Mouse (Mus musculus) kidney, embryonic 16.5 days (tissue): ENCODE results near the gene Btf3. TPM values are rescaled to one million over a fixed set of nuclear protein-coding genes. Genes with fewer than 3 reads are reported as not detected.

Experiments
- ATAC-seq: fragments of 200-750 bp; cut with Nextera tagmentation; 2 replicates; pipeline ENCODE4 v1.8.0; 2017; ENCODE audit warnings: moderate TSS enrichment; ENCODE audit not compliant: low FRiP score, low TSS enrichment
- H3K27ac ChIP-seq: fragments of 300-500 bp; sonication (generic); 2 replicates; pipeline ENCODE4 v1.5.1; 2014; ENCODE audit warnings: low read length
- H3K27me3 ChIP-seq: fragments of 300-500 bp; sonication (generic); 2 replicates; pipeline ENCODE4 v1.6.1; 2014; ENCODE audit warnings: low read length, control low read depth, mixed read lengths; ENCODE audit not compliant: insufficient read depth
- H3K36me3 ChIP-seq: fragments of 300-500 bp; sonication (generic); 2 replicates; pipeline ENCODE4 v1.6.1; 2014; ENCODE audit warnings: low read length, control low read depth, mixed read lengths; ENCODE audit not compliant: insufficient read depth
- H3K4me1 ChIP-seq: fragments of 300-500 bp; sonication (generic); 2 replicates; pipeline ENCODE4 v1.6.1; 2014; ENCODE audit warnings: low read length, control low read depth, mixed read lengths; ENCODE audit not compliant: insufficient read depth
- H3K4me2 ChIP-seq: fragments of 300-500 bp; sonication (generic); replicated peaks from 2 replicates; pipeline ENCODE4 v1.6.1; 2014; ENCODE audit warnings: low read depth, low read length
- H3K4me3 ChIP-seq: fragments of 300-500 bp; sonication (generic); 2 replicates; pipeline ENCODE4 v1.5.1; 2014; ENCODE audit warnings: mild to moderate bottlenecking, low read length
- H3K9ac ChIP-seq: fragments of 300-500 bp; sonication (generic); replicated peaks from 2 replicates; pipeline ENCODE4 v1.6.1; 2014; ENCODE audit warnings: low read length
- H3K9me3 ChIP-seq: fragments of 300-500 bp; sonication (generic); 2 replicates; pipeline ENCODE4 v1.6.1; 2016; ENCODE audit warnings: low read length, control low read depth
- WGBS: fragments of 180-500 bp; shearing (Covaris S2); extraction: QIAGEN DNeasy Blood & Tissue Kit; methylation state at CpG from one replicate; pipeline ENCODE4 v1.1.7; 2014; 5-methylcytosine and 5-hydroxymethylcytosine counted together
- polyA plus RNA-seq: library from polyadenylated mRNA; unstranded; fragments of >200 nt; fragmentation: Nextera tagmentation; extraction: Ambion mirVana; gene quantifications from 2 replicates; pipeline ENCODE4 v1.2.1, GENCODE M21; 2015

Btf3 gene
- polyA plus RNA-seq, 1 experiment from 2014 or later = 603 TPM

DNA sequence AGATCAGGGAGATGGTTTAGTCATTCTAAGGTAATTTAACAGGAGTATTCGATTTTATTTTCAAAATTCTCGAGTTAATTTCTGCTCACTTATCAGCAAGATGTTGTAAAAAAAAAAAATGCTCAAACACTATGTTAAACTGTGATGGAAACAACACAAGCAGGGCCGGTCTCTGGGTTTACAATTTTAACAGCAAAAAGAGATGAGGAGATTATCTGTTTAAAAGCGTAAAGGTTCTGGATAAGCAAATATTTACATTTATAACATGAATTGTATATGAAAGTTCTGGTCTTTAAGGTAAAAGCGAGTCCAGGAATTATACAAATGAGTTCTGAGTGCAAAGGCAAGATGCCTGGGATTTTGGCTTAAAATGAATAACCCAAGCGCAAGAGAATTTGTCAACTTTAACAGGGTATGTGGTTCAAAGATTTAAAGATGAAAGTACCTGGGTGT is 40.2 kb upstream of the Btf3 start:
- Histone ChIP-seq H3K4me1 (peaks cover 39% of the 10 kb centered on the region), H3K36me3 (no peaks in the 10 kb centered on the region), H3K4me3 (peak overlapping the region; percentile 44), H3K9ac (peak overlapping the region; percentile 11; the same call in 1 of the 2 replicates), H3K4me2 (peak overlapping the region; percentile 46), H3K27ac (no peak overlapping the region), H3K27me3 (peaks cover 72% of the 10 kb centered on the region), H3K9me3 (no peaks in the 10 kb centered on the region)
- WGBS = 24% methylated on average over 6 of the region's 6 CpGs
- no peak for ATAC-seq

DNA sequence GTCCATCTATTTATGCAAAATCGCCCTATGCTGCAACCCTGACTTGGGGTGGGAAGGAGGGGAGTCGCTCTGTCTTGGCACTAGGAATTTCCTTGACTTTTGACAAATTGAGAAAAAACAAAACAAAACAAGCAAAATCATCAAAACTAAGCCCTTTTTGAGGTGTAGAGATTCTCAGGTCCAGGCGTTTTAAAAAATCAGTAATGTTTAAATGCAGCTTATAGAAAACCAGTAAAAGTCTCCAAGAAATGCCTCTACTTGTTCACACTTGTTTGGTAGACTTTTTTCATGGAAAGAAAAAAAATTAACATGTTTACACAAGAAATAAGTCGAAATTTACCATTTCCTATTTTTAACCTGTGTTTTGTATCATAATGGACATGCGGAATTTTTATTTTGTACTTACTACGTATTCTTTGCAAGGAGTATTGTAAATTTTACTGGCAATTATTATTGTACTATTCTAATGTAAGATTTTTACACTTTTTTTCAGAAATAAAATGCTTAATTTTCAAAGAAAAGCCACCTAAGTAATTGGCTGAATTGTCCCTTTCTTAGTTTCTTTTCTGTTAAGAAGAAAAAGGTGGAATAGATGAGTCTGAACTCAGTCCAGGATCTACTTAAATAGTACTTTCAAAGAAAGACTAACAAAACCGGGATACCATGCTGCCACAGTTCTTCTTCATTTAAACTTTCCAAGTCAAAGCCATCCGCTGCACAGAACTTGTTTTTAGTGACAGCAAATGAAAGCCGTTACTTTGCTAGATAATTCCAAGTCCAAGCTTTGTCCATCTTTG is 39.6 kb upstream of the Btf3 start:
- H3K27me3 ChIP-seq = peaks cover 76% of the 10 kb centered on the region
- H3K36me3 ChIP-seq = no peaks in the 10 kb centered on the region
- H3K4me3 ChIP-seq = peak overlapping the region; percentile 66
- peak overlapping the region; percentile 84 for H3K9ac ChIP-seq
- peak overlapping the region; percentile 77 for H3K4me2 ChIP-seq
- ATAC-seq = no peak
- no peaks in the 10 kb centered on the region for H3K9me3 ChIP-seq
- peaks cover 39% of the 10 kb centered on the region for H3K4me1 ChIP-seq
- WGBS = 12% methylated on average over 9 of the region's 9 CpGs
- H3K27ac ChIP-seq = peak overlapping the region; percentile 56; the same call in 1 of the 2 replicates

DNA sequence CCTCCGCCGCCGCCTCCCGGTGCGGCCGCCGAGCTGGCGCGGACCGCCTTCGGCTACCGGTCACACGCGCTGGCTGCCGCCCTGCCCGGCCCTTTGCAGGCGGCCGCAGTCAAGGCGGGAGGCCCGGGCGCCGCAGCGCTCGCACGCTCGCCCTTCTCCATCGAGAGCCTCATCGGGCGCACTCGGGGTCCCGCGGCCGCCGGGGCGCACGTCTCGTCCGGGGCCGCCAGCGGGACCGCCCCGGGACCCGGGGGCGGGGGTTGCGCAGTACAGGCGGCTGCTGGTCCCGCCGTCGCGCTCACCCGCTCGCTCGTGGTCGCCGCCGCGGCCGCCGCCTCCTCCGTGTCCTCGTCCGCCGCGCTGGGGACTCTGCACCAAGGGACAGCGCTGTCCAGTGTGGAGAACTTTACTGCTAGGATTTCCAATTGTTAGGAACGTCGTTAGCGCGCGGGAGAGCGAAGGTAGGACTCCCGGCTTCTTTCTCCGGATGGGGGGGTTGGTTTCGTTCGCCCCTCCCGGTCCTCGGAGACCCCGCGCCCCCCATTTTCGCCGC is 38.8 kb upstream of the Btf3 start:
- WGBS = 0% methylated on average over 50 of the region's 81 CpGs
- H3K4me2 ChIP-seq = peak overlapping the region; percentile 77
- H3K4me3 ChIP-seq = peak overlapping the region; percentile 66
- H3K36me3 ChIP-seq = no peaks in the 10 kb centered on the region
- H3K9me3 ChIP-seq = no peaks in the 10 kb centered on the region
- peaks cover 76% of the 10 kb centered on the region for H3K27me3 ChIP-seq
- ATAC-seq = no peak
- peak overlapping the region; percentile 75; the same call in 1 of the 2 replicates for H3K27ac ChIP-seq
- H3K4me1 ChIP-seq = peaks cover 36% of the 10 kb centered on the region
- peak overlapping the region; percentile 84 for H3K9ac ChIP-seq

DNA sequence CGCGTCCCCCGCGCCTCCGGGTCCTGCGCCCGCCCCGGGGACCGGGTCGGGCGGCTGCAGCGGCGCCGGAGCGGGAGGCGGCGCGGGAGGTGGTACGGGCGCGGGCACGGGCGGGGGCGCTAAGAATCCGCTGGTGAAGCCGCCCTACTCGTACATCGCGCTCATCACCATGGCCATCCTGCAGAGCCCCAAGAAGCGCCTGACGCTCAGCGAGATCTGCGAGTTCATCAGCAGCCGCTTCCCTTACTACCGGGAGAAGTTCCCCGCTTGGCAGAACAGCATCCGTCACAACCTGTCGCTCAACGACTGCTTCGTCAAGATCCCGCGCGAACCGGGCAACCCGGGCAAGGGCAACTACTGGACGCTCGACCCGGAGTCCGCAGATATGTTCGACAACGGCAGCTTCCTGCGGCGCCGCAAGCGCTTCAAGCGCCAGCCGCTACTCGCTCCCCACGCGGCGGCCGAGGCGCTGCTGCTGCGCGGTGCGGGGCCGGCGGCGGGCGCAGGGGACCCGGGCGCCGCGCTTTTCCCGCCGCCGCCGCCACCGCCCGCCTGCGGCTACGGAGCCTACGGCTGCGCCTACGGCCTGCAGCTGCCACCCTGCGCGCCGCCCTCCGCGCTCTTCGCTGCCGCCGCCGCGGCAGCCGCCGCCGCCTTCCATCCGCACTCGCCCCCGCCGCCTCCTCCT is 38.2 kb upstream of the Btf3 start:
- peak overlapping the region; percentile 77 for H3K4me2 ChIP-seq
- no peaks in the 10 kb centered on the region for H3K36me3 ChIP-seq
- under 1% methylated on average over 95 of the region's 102 CpGs for WGBS
- no peaks in the 10 kb centered on the region for H3K9me3 ChIP-seq
- peaks cover 34% of the 10 kb centered on the region for H3K4me1 ChIP-seq
- peak overlapping the region; percentile 84 for H3K9ac ChIP-seq
- H3K27ac ChIP-seq = peak overlapping the region; percentile 75
- peak; percentile 18 for ATAC-seq
- peaks cover 76% of the 10 kb centered on the region for H3K27me3 ChIP-seq
- peak overlapping the region; percentile 66 for H3K4me3 ChIP-seq

DNA sequence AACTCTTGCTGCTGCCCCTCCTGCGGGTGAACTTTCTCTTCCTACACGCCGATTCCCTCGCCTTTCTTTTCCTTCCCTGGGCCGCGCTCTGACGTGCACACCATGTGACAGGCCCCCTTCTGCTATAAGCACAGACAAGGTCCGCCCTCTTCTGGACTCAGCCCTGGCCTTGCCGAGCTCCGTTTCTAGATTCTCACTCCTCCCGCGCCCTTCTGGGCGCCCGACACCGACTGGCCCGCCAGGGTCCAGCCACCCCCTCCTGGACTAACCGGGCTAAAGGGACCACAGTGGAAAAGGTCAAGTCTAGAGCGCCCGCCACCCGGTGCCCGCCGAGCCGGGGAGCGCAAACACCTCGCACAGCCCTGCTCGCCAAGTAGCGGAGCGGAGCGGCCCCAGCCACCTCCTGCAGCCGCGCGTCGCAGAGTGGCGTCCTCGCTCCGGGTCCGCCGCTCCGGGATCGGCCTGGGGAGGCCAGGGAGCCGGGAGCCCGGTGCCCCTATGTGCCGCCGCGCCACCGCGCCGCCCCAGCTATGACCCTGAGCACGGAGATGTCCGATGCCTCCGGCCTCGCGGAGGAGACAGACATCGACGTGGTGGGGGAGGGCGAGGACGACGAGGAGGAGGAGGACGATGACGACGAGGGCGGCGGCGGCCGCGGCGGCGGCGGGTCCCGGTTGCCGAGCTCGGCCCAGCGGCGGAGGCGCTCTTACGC is 37.4 kb upstream of the Btf3 start, which contains the start of gene Foxd1:
Foxd1 (plus strand) TSS at position 153 of the 712 bp plus-strand sequence.
- Histone ChIP-seq H3K4me3 (peak within 1 kb of the TSS; percentile 66), H3K9me3 (no peaks in the 10 kb centered on the region), H3K4me2 (peak within 1 kb of the TSS; percentile 77), H3K27ac (peak within 1 kb of the TSS; percentile 75), H3K9ac (peak within 1 kb of the TSS; percentile 84), H3K36me3 (no peaks in the 10 kb centered on the region), H3K4me1 (peaks cover 29% of the 10 kb centered on the region), H3K27me3 (peaks cover 76% of the 10 kb centered on the region)
- peak; percentile 95 for ATAC-seq
- WGBS = under 1% methylated on average over 67 of the region's 76 CpGs

DNA sequence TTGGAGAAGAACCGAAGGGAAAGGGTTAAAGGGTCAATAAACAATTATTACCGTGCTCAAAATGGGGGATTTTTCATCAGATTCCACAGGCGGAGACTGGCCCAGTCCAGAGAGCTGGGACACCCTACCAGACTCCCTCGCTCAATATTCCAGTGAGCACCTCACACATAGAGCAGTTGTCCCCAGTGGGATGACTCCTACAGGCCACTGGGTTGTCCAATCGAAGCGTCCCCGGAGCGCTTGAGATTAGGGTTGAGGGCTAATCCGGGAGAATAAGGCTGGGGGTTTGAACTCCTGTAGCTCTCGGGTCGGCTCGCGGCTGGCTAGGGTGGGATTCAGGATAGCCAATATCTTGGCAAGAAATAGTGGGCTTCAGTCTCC is 36.9 kb upstream of the Btf3 start:
- Histone ChIP-seq H3K27ac (no peak overlapping the region), H3K4me1 (peaks cover 26% of the 10 kb centered on the region), H3K4me2 (peak overlapping the region; percentile 77), H3K4me3 (peak overlapping the region; percentile 66), H3K9me3 (no peaks in the 10 kb centered on the region), H3K27me3 (peaks cover 76% of the 10 kb centered on the region), H3K9ac (peak overlapping the region; percentile 54; the same call in 1 of the 2 replicates), H3K36me3 (no peaks in the 10 kb centered on the region)
- ATAC-seq = peak; percentile 13; the same call in 1 of the 2 replicates
- WGBS = 2% methylated on average over 13 of the region's 13 CpGs

DNA sequence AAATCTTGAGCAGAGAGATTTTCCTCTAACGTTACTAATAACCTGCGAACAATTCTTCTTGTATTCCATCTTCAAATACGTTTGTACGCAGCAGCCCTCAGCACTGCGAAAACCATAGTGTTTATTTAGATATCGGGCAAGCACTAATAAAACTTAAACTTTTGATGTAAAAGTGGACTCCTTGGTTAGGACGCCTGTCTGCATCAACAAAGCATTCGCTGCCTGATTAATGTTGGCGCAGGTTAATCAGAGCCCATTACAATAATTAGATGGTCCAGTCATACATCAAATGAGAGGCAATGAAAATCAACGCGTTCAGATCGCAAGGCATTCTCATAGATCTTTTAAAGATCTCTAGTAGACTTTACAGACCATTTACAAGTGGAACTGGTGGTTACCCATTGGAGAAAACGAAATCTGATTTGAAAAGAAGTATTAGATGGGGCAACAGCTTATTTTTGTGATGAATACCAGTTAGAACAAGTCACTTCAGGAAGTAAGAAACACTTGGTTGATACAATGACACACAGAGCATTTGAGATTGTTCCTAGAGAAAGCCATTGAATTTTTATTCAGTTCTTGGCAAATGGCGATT is 35.7 kb upstream of the Btf3 start:
- ATAC-seq = no peak
- H3K27ac ChIP-seq = no peak overlapping the region
- no peak overlapping the region for H3K9ac ChIP-seq
- H3K4me2 ChIP-seq = no peak overlapping the region
- H3K36me3 ChIP-seq = no peaks in the 10 kb centered on the region
- peaks cover 67% of the 10 kb centered on the region for H3K27me3 ChIP-seq
- H3K4me3 ChIP-seq = no peak overlapping the region
- WGBS = 12% methylated on average over 14 of the region's 14 CpGs
- no peaks in the 10 kb centered on the region for H3K9me3 ChIP-seq
- peaks cover 21% of the 10 kb centered on the region for H3K4me1 ChIP-seq

DNA sequence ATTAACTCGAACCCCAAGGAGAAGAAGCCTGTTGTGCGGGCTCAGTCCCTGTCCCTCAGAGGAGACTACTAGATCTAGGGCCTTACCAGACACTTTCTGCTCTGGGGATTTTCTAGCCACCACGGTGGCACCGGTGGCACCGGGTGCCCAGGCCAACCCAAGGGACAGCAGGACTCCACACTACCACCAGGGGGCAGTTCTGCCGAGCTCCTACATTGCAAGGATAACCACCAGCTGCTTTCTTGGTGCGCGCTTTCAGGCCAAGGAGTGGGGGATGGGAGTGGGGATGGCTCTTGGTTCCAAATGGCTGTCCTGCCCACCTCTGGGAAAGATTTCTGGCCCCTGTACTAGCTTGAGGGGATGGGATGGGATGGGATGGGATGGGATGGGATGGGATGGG is 34.7 kb upstream of the Btf3 start:
- 25% methylated on average over 8 of the region's 8 CpGs for WGBS

DNA sequence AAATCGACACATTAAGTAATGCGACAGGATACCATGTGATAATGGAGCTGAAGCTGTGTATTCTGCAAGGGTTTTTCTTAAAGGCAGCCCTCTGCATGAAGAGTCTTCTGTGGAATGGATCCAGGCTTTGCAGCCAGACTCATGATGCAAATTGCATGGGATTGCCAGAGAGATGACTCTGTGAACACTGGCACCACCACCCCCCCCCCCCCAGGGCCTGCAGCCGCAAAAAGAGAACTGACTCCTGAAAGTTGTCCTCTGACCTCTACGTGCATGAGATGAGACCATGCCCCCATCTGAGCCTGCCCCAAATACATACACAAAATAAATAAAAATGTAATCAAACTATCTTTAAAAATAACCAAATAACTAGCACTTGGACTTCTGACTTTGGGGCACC is 32.7 kb upstream of the Btf3 start:
- peaks cover 9% of the 10 kb centered on the region for H3K4me1 ChIP-seq
- peaks cover 57% of the 10 kb centered on the region for H3K27me3 ChIP-seq
- no peak overlapping the region for H3K4me3 ChIP-seq
- H3K36me3 ChIP-seq = no peaks in the 10 kb centered on the region
- H3K27ac ChIP-seq = no peak overlapping the region
- WGBS = 82% methylated on average over 4 of the region's 4 CpGs
- no peak for ATAC-seq
- no peak overlapping the region for H3K9ac ChIP-seq
- no peaks in the 10 kb centered on the region for H3K9me3 ChIP-seq
- no peak overlapping the region for H3K4me2 ChIP-seq

More for the DNA sequence above, 34.7 kb upstream of the Btf3 start:
- Histone ChIP-seq H3K36me3 (no peaks in the 10 kb centered on the region), H3K4me1 (peaks cover 21% of the 10 kb centered on the region), H3K4me2 (no peak overlapping the region), H3K9me3 (no peaks in the 10 kb centered on the region), H3K27me3 (peaks cover 67% of the 10 kb centered on the region), H3K9ac (no peak overlapping the region), H3K4me3 (no peak overlapping the region), H3K27ac (no peak overlapping the region)
- ATAC-seq = no peak
